ENCODE assay signal across 8 mouse cellular contexts in genomic region chr8:81812051-81812751, GRCm38 (mm10).
DNase-seq lines count a peak whose midpoint lies in the region; ATAC-seq and TF ChIP-seq lines count a peak whose summit lies in the region.

No protein-coding gene starts in this region.

- no peak overlapping the region for H3K27ac ChIP-seq in liver, embryonic 11.5 days (ENCODE audit: low read depth, low read length)
- H3K27ac ChIP-seq in liver, embryonic 12.5 days = no peak overlapping the region
- H3K27ac ChIP-seq in forebrain, postnatal 0 days (ENCODE audit: low read depth, low read length) = no peak overlapping the region
- no peak overlapping the region for H3K27ac ChIP-seq in kidney, embryonic 14.5 days (ENCODE audit: low read depth, low read length)
- H3K27ac ChIP-seq in midbrain, embryonic 14.5 days (replicated peaks; ENCODE audit: low read depth, low read length) = no peak overlapping the region

- no peaks in the 10 kb centered on the region for H3K27me3 ChIP-seq in liver, embryonic 11.5 days (replicated peaks; ENCODE audit: control insufficient read depth, insufficient read depth, low read length)
- no peaks in the 10 kb centered on the region for H3K27me3 ChIP-seq in liver, embryonic 12.5 days (replicated peaks)
- H3K27me3 ChIP-seq in forebrain, postnatal 0 days (ENCODE audit: insufficient read depth, low read length) = no peaks in the 10 kb centered on the region
- H3K27me3 ChIP-seq in kidney, embryonic 14.5 days (ENCODE audit: control insufficient read depth, insufficient read depth, low read length) = no peaks in the 10 kb centered on the region
- H3K27me3 ChIP-seq in midbrain, embryonic 14.5 days (ENCODE audit: control insufficient read depth, insufficient read depth, low read length) = no peaks in the 10 kb centered on the region

- H3K4me3 ChIP-seq in liver, embryonic 11.5 days (ENCODE audit: low read depth, low read length) = no peak overlapping the region
- H3K4me3 ChIP-seq in liver, embryonic 12.5 days = no peak overlapping the region
- no peak overlapping the region for H3K4me3 ChIP-seq in forebrain, postnatal 0 days (ENCODE audit: low read depth, low read length)
- H3K4me3 ChIP-seq in kidney, embryonic 14.5 days (ENCODE audit: low read length) = no peak overlapping the region
- no peak overlapping the region for H3K4me3 ChIP-seq in midbrain, embryonic 14.5 days (replicated peaks; ENCODE audit: low read depth, low read length)

- no peak for DNase-seq in liver, embryonic 11.5 days (ENCODE audit: low spot score)
- peak; percentile 83 for DNase-seq in brain, embryonic 14.5 days (ENCODE audit: low read depth)
- DNase-seq in forebrain, postnatal 0 days = peak; percentile 35
- peak; percentile 51 for DNase-seq in midbrain, embryonic 14.5 days
- DNase-seq in MN1 (ENCODE audit: low spot score) = no peak
- DNase-seq in frontal cortex, postnatal 14 days (ENCODE audit: low spot score in 2 of 2) = no peak

- no peaks in the 10 kb centered on the region for H3K9me3 ChIP-seq in liver, embryonic 11.5 days (ENCODE audit: control insufficient read depth, low read length)
- H3K9me3 ChIP-seq in liver, embryonic 12.5 days (replicated peaks) = no peaks in the 10 kb centered on the region
- no peaks in the 10 kb centered on the region for H3K9me3 ChIP-seq in forebrain, postnatal 0 days (ENCODE audit: low read length)
- H3K9me3 ChIP-seq in kidney, embryonic 14.5 days (ENCODE audit: control insufficient read depth, low read length) = no peaks in the 10 kb centered on the region
- no peaks in the 10 kb centered on the region for H3K9me3 ChIP-seq in midbrain, embryonic 14.5 days (ENCODE audit: control insufficient read depth, low read length)

- 46% methylated on average over 3 of the region's 3 CpGs for WGBS in liver, embryonic 11.5 days
- WGBS in liver, embryonic 12.5 days (ENCODE audit: insufficient replicate concordance) = 40% methylated on average over 3 of the region's 3 CpGs
- 4% methylated on average over 3 of the region's 3 CpGs for WGBS in forebrain, postnatal 0 days
- 21% methylated on average over 3 of the region's 3 CpGs for WGBS in kidney, embryonic 14.5 days
- WGBS in midbrain, embryonic 14.5 days = 10% methylated on average over 3 of the region's 3 CpGs

- no peak overlapping the region for H3K9ac ChIP-seq in liver, embryonic 11.5 days (ENCODE audit: low read depth, low read length)
- no peak overlapping the region for H3K9ac ChIP-seq in liver, embryonic 12.5 days
- no peak overlapping the region for H3K9ac ChIP-seq in forebrain, postnatal 0 days
- no peak overlapping the region for H3K9ac ChIP-seq in kidney, embryonic 14.5 days (ENCODE audit: low read depth, low read length)
- H3K9ac ChIP-seq in midbrain, embryonic 14.5 days (replicated peaks; ENCODE audit: low read length) = no peak overlapping the region

- TF ChIP-seq CTCF in brain, embryonic 14.5 days (IDR thresholded peaks at IDR 0.05; ENCODE audit: borderline replicate concordance, extremely low read depth, insufficient read depth, insufficient read length) = peak; percentile 17; the same call in 1 of the 2 replicates
- peak; percentile 34 for TF ChIP-seq CTCF in forebrain, postnatal 0 days (IDR thresholded peaks at IDR 0.05; ENCODE audit: low read depth)

- TF ChIP-seq POLR2A in brain, embryonic 14.5 days (IDR thresholded peaks at IDR 0.05; ENCODE audit: borderline replicate concordance, extremely low read depth, insufficient read depth, insufficient read length, poor library complexity, severe bottlenecking) = no peak

- no peaks in the 10 kb centered on the region for H3K36me3 ChIP-seq in liver, embryonic 11.5 days (ENCODE audit: control insufficient read depth, insufficient read depth, low read length)
- no peaks in the 10 kb centered on the region for H3K36me3 ChIP-seq in liver, embryonic 12.5 days
- H3K36me3 ChIP-seq in forebrain, postnatal 0 days (ENCODE audit: insufficient read depth) = no peaks in the 10 kb centered on the region
- no peaks in the 10 kb centered on the region for H3K36me3 ChIP-seq in kidney, embryonic 14.5 days (ENCODE audit: control insufficient read depth, insufficient read depth, low read length)
- no peaks in the 10 kb centered on the region for H3K36me3 ChIP-seq in midbrain, embryonic 14.5 days (ENCODE audit: control insufficient read depth, insufficient read depth, low read length)

- H3K4me1 ChIP-seq in liver, embryonic 11.5 days (replicated peaks; ENCODE audit: control insufficient read depth, insufficient read depth, low read length) = no peaks in the 10 kb centered on the region
- no peaks in the 10 kb centered on the region for H3K4me1 ChIP-seq in liver, embryonic 12.5 days
- 0 out of 2 replicates have a peak, but pooled peaks cover 4% of the 10 kb centered on the region for H3K4me1 ChIP-seq in forebrain, postnatal 0 days (ENCODE audit: insufficient read depth)
- peaks cover 6% of the 10 kb centered on the region; the same call in 1 of the 2 replicates for H3K4me1 ChIP-seq in kidney, embryonic 14.5 days (ENCODE audit: control insufficient read depth, insufficient read depth, low read length)
- peaks cover 6% of the 10 kb centered on the region; the same call in 1 of the 2 replicates for H3K4me1 ChIP-seq in midbrain, embryonic 14.5 days (ENCODE audit: control insufficient read depth, insufficient read depth, low read length)

- ATAC-seq in liver, embryonic 11.5 days (replicated peaks; ENCODE audit: low FRiP score) = peak; percentile 45; the same call in 1 of the 2 replicates
- ATAC-seq in liver, embryonic 12.5 days = no peak
- peak; percentile 77 for ATAC-seq in forebrain, postnatal 0 days
- peak; percentile 66; the same call in 1 of the 2 replicates for ATAC-seq in kidney, embryonic 14.5 days (ENCODE audit: low FRiP score, low TSS enrichment)
- no peak for ATAC-seq in midbrain, embryonic 14.5 days (ENCODE audit: low FRiP score, low TSS enrichment)

- no peak overlapping the region for H3K4me2 ChIP-seq in liver, embryonic 11.5 days
- no peak overlapping the region for H3K4me2 ChIP-seq in liver, embryonic 12.5 days
- H3K4me2 ChIP-seq in forebrain, postnatal 0 days (ENCODE audit: low read depth) = no peak overlapping the region
- H3K4me2 ChIP-seq in kidney, embryonic 14.5 days (replicated peaks; ENCODE audit: low read depth, low read length) = no peak overlapping the region
- H3K4me2 ChIP-seq in midbrain, embryonic 14.5 days (ENCODE audit: low read length) = no peak overlapping the region

Comparison
In these comparisons a context has a peak if more than half of its experiments do, and no peak if none do; other contexts are left out.
1. ATAC-seq: peak in liver, embryonic 11.5 days (single experiment), forebrain, postnatal 0 days (single experiment) and kidney, embryonic 14.5 days (single experiment); none in liver, embryonic 12.5 days (single experiment) and midbrain, embryonic 14.5 days (single experiment).
2. DNase-seq: peak in brain, embryonic 14.5 days (single experiment), forebrain, postnatal 0 days (single experiment) and midbrain, embryonic 14.5 days (single experiment); none in liver, embryonic 11.5 days (single experiment), MN1 (single experiment) and frontal cortex, postnatal 14 days (0 of 2).